Mouse (Mus musculus): Measurements from ENCODE around the gene Stk16. TPM values are rescaled to one million over a fixed set of nuclear protein-coding genes. Genes with fewer than 3 reads are reported as not detected.
"Not testable (repeated sequence)": the region's sequence is repeated elsewhere in the genome, so short reads cannot be mapped to it uniquely, and the experiment has no call there.

Gene Stk16
- total RNA-seq, 2 experiments from 2014 or later = 60.1 to 61.4 TPM

DNA sequence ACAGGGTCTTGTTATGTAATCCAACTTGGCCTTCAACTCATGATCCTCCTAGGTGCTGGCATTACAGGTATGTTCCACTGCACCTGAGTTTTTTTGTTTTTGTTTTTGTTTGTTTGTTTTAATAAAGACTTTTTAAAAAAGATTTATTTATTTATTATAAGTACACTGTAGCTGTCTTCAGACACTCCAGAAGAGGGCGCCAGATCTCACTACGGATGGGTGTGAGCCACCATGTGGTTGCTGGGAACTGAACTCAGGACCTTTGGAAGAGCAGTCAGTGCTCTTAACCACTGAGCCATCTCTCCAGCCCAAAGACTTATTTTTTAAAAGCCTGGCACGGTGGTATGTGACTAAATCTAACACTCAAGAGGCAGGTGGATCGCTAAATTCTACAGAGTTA is 21.9 kb downstream of the Stk16 start:
- intact Hi-C loops (cut with DNase I) = not testable (repeated sequence)

DNA sequence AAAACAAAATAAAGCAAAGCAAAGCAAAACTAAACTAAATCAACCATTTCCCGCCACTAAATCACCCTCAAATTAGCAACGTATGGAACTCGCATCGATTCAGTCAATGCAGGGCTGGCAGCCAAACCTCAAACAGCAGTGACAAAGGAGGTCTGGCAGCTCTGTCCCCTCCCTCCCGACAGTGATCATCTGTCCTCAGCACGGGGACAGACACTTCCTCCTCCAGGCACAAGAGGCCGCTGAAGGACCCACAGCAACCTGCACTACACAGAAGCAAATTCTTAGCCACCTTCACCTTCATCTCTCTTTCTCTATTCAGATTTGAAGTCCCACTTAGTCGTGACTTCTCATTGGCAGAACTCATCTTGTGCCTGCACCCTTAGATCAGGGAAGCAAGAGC is 24.0 kb downstream of the Stk16 start:
- peak; percentile 75 to 79 for DNase-seq
- intact Hi-C loops (cut with DNase I) = loop anchor here (1.0 to 2.0 kb wide), 2 partner anchors 16 to 17 kb away; partner anchors contain the start of gene Tuba4a

More for the DNA sequence above, 21.9 kb downstream of the Stk16 start:
- not testable (repeated sequence) for DNase-seq

DNA sequence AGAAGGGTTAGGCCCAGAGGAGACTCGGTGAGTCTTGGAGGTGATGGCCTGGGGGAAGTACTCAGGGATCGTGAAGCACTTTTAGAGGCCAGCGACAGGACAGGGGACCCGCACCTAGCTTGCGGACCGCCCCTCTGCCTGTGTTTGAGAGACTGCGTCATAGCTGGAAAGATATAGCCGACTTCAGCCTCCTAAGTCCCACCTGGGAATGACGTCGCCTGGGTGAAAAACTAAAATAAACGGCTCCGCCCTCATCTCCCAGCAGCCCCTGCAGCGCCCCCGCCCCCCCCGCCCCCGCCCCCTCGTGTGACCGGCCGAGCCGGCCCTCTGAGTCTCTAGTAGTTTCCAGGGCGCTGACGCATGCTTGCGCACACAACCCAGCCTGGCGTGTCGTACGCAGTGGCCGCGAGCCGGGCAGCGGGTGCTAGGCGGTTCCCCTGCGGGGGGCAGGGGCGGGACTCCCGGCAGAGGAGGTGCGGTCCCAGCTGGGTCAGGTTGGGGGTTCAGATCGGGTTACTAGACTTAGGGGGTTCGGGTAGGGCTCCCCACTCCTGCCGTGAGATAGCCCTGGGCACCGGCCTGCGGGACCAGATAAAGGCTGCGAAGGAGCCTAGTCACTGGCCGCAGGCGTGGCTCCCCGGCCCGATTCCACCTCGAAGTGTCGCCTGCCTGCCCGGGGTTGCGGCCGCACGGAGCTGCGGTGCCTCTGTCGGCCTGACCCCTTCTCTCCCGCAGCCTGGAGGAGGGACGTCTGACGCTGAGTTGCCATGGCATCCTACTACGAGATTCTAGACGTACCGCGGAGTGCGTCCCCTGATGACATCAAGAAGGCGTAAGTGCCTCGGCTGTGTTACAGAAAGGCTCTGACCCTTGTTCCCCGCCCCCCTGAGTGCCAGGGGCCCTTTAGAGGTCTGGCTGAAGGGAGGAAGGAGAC is 25.7 kb downstream of the Stk16 start, which contains the start of gene Dnajb2:
Dnajb2 (plus strand) TSS at position 290 of the 934 bp plus-strand sequence.
- DNase-seq = peak; percentile 91 to 93
- intact Hi-C loops (cut with DNase I) = no loop called here

DNA sequence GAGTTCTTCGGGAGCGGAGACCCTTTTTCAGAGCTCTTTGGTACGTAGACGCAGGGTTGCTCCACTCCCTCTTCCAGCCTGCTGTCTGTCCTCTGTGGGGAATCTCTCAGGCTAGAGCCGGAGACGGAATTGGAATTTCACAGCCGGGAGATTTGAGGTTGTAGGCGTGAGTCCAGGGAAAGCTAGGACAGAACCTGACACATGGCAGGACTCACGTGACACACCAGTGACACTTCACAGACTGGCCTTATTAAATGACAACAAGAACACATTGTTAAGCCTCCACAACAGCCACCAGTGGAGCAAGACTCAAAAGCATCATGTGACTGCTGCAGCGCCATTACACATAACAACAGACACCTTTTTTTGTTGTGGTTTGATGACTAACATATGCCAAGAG is 29.0 kb downstream of the Stk16 start:
- DNase-seq = peak; percentile 65 to 73
- intact Hi-C loops (cut with DNase I) = no loop called here

DNA sequence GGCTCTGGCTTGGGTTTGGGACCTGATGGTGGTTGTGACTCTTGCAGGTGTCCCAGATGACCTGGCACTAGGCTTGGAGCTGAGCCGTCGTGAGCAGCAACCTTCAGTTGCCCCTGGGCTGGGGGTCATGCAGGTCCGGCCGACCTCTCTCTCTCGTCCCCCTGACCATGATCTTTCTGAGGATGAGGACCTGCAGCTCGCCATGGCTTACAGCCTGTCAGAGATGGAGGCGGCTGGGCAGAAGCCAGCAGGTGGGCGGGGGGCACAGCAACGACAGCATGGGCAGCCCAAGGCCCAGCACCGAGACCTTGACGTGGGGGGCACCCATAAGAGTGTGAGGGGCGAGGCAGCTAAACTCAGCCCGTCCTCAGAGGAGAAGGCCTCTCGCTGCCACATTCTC is 32.8 kb downstream of the Stk16 start:
- no peak for DNase-seq
- intact Hi-C loops (cut with DNase I) = no loop called here

DNA sequence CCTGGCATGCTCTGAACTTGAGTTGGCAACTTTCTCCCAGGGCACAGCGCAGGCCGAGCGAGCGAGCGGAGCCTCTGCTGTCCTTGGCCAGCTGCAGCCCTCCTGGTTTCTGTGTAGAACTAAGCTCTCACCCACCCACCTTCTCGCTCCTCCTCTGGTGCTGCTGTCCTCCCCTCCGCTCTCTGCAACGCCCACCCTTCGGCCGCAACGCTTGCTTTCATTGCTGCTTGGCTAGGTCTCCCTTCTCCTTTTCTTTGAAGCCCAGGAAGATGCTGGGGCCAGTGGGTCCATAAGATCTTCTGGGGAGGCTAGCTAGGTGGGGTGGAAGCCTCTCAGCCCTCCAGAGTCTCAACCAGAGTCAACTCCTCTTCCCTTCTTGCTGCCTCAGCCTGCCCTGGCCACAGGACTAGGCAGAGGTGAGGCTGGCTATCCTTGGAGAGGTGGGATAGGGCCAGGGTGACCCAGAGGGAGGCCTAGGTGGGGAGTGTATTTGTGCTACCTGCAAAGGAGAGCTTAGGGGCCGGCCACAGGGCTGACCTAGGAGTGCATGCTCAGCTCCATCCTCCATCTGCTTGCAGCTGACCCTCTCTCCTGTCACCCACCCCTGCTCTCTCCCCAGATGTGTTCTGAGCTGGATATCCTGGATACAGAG is 33.7 kb downstream of the Stk16 start:
- no peak for DNase-seq
- intact Hi-C loops (cut with DNase I) = no loop called here

DNA sequence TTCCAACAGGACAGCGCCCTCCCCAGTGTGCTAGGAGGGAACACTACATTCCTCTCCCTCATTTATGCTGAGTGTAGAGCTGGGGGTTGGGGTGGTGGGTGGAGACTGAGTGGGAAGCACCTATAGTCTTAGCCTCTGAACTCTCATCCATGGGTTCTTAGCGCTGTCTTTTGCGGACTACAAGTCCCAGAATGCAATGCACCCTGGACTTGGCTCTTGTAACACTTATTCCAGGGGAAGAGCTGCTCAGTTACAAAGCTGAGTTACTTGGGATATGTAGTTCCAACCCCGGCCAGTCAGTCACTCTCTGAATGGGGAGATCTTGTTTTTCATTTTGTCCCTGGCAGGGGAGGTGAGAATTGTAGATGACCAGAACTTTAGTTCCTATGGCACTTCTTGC is 34.2 kb downstream of the Stk16 start:
- intact Hi-C loops (cut with DNase I) = no loop called here

DNA sequence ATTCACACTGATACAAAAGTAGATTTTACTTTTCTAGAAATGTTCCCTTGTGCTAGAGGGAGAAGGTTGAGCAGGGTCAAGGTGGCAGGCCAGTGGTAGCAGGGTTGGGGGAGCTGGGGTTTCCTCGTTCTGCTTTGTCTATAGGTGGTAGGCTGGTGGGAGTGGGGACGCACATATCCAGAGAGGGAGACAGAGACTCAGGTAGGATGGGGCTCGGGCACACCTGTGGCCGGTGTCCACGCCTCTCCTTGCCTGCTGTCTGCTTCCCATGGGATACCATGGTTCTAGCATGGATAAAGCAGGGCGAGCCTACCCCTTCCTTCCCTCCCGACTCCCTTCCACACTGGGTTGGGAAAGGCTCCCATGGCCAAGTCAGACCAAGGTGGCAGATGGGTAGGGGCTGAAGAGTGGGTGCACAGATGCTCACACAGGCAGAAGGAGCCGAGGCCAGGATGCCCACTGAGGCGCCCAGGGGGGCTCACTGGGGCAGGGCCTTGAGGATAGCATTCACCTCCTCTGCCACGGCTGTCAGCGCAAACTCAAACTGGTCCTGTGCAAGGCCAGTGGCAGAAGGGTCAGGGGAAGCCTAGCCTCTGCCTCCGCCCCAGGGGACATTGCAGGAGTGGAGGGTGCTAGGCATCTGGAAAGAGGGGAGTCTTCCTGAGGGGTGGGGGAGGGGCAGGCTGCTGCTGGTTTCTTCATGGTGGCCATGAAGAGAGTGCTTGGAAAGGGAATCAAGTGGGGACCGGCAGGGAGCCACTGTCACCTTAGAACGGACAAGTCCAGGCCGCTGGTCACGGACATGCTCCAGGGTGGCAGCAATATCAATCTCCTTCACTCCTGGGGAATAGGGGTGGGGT is 36.7 kb downstream of the Stk16 start:
- intact Hi-C loops (cut with DNase I) = no loop called here
- DNase-seq = no peak

More for the DNA sequence above, 34.2 kb downstream of the Stk16 start:
- peak; percentile 62 to 73 for DNase-seq

DNA sequence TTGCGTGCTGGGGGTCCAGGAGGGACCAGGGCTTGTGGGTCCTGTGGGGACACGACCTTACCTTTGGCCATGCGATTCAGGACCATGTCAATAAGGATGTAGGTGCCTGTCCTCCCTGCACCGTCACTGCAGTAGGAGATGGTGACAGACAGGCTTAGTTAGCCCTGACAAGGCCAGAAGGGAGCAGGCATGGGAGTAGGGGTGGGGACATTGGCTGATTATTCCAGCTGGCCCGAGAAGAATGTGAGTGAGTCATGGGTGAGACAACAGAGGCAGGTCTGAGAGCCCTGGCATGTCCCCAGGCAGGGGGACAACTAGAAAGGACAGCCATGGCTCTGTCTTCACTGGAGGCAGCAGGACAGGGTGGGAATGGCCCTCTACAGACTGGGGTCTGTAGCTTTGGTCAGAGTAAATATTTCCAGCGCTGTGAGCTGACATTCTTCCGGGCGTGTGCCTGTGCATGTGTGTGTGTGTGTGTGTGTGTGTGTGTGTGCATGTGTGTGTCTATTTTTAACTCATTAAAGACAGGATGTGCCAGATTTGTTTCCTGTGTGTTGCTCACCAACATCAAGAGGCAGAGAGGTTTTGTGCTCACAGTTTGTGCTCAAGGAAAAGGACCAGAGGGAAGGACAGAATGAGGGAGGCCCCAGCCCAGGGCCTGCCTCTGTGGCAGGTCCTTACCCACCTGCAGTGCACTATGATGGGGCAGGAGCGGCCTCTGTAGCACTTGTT is 37.6 kb downstream of the Stk16 start:
- peak; percentile 85 to 88 for DNase-seq
- intact Hi-C loops (cut with DNase I) = no loop called here

DNA sequence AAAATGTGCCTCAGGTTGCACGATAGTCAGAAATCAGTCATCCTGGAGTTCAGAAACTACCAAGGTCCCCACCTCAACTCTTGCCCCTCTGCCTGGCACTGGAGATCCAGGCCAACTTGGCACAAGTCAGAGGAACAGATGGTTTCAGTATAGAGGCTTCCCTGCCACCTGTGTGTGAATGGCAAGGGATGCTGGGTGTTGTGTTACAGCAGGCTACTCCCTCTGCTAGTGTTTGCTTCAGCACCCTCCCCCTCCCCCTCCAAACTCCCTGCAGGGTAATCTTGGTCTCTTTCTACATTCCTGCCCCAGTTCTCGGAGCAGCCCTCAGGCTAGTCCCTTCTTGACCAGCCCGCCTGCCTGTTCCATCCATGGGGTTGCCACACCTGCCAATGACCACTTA is 39.9 kb downstream of the Stk16 start:
- no peak for DNase-seq
- intact Hi-C loops (cut with DNase I) = loop anchor here (10.0 kb wide), 1 partner anchor 306 kb away; no protein-coding TSS in a partner anchor

DNA sequence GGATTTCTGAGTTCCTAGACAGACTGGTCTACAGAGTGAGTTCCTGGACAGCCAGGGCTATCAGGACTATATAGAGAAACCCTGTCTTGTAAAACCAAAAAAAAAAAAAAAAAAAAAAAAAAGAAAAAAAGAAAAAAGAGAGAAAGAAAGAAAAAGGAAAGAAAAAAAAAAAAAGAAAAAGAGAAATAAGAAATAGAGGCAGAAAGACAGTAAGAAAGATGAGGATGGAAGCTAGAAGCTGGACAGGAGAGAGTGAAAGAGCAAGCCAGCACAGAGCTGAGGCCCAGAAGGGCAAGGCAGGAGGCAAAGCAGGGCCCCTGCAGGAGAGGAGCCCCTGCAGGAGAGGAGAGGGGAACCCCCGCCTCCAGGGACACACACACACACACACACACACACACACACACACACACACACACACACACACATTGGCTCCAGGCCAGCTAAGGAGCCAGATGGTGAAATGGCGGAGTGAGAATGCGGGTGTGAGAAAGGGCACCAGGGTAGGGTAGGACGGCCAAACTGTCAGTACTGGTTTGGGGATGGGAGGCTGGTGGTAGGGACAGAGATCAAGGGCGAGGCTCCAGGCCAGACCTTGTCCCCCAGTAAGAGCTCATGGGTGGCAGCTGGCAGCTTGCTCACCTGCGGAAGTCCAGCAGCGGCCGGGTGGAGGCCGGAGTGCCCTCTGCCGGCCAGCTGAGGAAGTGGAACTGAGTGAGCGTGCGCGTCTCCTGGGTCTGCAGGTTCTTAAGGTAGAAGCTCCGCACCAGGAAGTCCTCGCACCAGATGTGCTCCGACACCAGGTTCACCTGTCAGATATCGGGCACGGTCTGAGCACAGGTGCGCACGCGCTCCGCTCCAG is 40.7 kb downstream of the Stk16 start:
- intact Hi-C loops (cut with DNase I) = loop anchor here (1.0 to 10.0 kb wide), 2 partner anchors 17 to 307 kb away; no protein-coding TSS in a partner anchor

DNA sequence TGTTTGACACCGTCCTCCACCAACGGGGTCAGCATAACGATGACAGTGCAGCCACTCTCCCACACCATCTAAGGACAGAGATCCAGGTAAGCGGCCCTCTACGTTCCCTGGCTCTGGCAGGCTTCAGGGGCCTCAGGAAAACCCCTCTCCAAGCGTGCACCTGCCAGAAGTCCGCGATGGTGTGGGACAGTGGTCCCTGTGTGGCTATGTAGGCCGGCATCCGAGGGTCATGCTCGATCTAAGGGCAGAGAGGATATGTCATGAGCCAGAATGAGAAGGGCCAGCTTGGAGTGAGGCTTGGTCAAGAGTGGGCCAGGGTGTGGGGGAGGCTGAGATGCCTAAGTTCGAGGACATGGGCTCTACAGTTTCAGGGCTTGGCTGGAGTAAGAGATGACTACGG is 41.7 kb downstream of the Stk16 start:
- DNase-seq = no peak
- intact Hi-C loops (cut with DNase I) = loop anchor here (10.0 kb wide), 1 partner anchor 308 kb away; no protein-coding TSS in a partner anchor

More for the DNA sequence above, 40.7 kb downstream of the Stk16 start:
- DNase-seq = peak; percentile 83 to 85

DNA sequence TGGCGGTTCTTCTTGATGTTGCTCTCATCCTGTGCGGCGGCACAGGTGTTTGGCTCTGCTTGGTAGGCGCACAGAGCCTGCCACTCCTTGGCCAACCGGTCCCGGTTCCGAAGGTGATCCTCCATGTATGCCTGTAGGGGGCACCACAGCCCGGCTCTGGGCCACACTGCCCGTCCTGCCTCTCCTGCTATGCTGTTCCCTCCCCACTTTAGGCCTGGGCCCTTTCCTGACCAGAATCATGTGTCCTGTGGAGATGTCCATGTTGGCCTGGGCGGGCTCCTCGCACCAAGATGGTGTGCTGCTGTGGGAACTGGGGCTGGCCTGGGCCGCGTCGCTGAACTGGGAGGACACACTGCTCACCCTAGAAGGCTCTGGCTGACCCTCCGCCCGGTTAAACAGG is 42.4 kb downstream of the Stk16 start:
- no peak for DNase-seq
- intact Hi-C loops (cut with DNase I) = loop anchor here (10.0 kb wide), 1 partner anchor 308 kb away; no protein-coding TSS in a partner anchor

DNA sequence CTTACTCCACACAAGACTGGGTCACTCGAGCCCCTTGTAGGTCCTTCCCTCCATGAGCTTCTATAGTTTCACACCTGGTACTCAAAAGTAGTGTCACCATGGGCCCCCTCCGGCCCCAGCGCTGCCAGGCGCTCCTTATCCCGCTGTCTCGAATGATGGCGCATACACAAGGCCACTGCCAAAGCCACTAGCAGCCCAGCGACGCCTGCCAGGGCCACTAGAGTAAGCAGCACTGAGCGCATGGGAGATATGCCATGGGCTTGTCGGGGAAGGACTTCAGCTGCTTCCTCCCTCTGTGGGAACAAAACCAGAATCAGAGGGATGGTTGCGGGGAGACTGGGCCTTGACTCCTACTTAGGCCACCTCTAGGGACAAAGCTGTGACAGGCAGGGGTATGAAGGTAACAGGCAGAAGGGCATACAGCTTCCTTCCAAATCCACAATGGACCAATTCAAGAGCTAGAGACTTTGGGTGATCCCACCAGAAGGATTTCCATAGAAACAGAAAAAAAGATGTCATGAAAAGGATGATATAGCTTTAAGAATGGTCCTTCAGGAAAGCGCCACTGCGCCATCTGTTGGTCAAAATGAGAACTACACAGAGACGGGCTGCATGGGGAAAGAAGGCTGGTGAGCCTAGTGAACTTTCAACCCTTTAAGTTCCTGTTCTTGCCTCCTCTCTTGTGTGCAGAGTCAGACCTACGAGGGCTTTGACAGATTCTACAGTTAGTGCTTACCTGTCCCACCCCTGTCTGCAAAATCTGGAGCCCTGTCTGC is 43.4 kb downstream of the Stk16 start:
- intact Hi-C loops (cut with DNase I) = loop anchor here (10.0 kb wide), 1 partner anchor 309 kb away; no protein-coding TSS in a partner anchor
- DNase-seq = peak; percentile 82 to 92

DNA sequence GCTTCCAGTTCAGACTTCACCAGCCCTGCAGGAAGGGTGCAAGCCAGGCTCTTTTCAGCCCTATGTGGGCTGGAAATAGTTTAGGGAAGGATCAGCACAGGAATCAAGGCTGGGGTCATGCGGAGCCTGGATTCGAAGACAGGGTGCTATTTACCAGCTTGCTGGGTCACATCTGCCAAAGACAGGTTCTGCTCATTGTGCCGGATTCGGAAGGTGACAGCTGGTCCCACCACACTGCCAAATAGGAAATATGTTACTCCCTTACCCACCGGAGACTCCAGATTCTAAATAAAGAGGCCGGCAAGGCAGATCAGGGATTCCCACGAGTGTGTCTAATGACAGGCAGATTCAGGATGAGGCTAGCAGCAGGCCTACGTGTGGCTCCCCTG is 44.0 kb downstream of the Stk16 start:
- DNase-seq = no peak
- intact Hi-C loops (cut with DNase I) = loop anchor here (10.0 kb wide), 1 partner anchor 310 kb away; no protein-coding TSS in a partner anchor

DNA sequence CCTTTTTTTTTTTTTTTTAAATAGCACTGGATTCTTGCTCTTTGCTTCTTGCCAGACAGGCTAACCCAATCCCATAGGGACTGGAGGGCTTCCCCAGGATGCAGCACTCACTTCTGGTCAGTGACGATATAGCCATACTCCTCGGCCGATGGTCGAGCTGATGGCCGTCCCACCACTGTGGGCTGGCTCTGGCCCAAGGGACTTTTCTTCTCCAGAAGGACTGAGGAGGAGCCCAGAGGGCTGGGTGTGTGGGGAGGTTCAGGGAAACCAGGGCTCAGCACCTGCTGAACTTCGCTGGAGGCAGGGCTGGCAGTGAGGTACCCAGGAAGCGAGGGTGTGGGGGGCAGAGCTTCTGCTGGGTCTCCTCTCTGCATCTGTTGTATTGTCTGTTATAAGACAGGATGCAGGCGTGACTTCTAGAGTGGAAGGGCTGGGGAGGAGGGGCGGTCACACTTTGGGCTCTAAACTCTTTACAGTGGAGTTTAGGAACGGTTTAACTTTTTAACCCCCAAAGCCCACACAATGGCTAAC is 44.9 kb downstream of the Stk16 start:
- peak; percentile 30 to 34 for DNase-seq
- intact Hi-C loops (cut with DNase I) = loop anchor here (10.0 kb wide), 1 partner anchor 311 kb away; no protein-coding TSS in a partner anchor

DNA sequence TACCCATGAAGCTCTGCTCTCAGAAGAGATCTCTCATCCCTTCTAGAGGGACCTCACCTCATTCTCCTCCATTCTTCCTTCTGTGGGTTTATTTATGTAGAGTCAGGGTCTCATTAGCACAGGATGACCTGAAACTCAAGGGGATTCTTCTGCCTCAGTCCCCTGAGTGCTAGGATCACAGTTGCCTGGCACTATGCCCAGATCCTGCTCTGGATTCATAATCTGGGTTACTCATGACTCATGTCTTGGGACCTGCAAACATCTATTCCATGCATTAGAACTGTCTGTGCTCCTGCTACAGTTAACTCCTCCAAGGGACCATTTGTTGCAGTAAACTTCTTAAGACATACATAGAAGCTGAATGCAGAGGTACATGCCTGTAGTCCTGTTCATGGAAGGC is 50.6 kb downstream of the Stk16 start:
- intact Hi-C loops (cut with DNase I) = no loop called here
- no peak for DNase-seq

Data from heart, postnatal 10 days (tissue).